Mouse (Mus musculus) adrenal gland, postnatal 25 days (tissue): Measurements from ENCODE around the gene Tmem38b. TPM values are rescaled to one million over a fixed set of nuclear protein-coding genes. Genes with fewer than 3 reads are reported as not detected.

Experiments
- DNase-seq: peaks from one replicate; pipeline ENCODE4 v3.0.0; 2021; ENCODE audit warnings: mixed read lengths
- total RNA-seq: library from RNA; stranded (reverse); gene quantifications from 2 replicates; pipeline ENCODE4 v1.2.3, GENCODE M21; 2021

The Tmem38b gene
- total RNA-seq, 1 experiment from 2014 or later: 30.8 TPM

- DNase-seq: no peak
These were observed 58.8 kb downstream of the Tmem38b start for GRCm38 (mm10) chr4:53884351-53885245.

GRCm38 (mm10) chr4:53886342-53887088 lies 60.7 kb downstream of the Tmem38b start:
- DNase-seq: no peak

- no peak for DNase-seq
These were observed 69.5 kb downstream of the Tmem38b start for GRCm38 (mm10) chr4:53895335-53895734.

- no peak for DNase-seq
These were observed 70.4 kb downstream of the Tmem38b start for GRCm38 (mm10) chr4:53896150-53896833.

- peak; percentile 49 for DNase-seq
These were observed 74.6 kb downstream of the Tmem38b start for GRCm38 (mm10) chr4:53900386-53900971.

GRCm38 (mm10) chr4:53904335-53904734 lies 78.5 kb downstream of the Tmem38b start:
- no peak for DNase-seq

GRCm38 (mm10) chr4:53905537-53905936 lies 79.7 kb downstream of the Tmem38b start:
- no peak for DNase-seq

GRCm38 (mm10) chr4:53907071-53907470 lies 81.2 kb downstream of the Tmem38b start:
- no peak for DNase-seq

Other genes starting within 250 kb of the Tmem38b start
- gene Fsd1l, start 194.6 kb upstream of the Tmem38b start, total RNA-seq: 7.1 and 10.2 TPM in 2 replicates
- gene Fktn, start 112.0 kb upstream of the Tmem38b start, total RNA-seq: 16.7 and 17.9 TPM in 2 replicates
- gene Tal2, start 46.3 kb upstream of the Tmem38b start, total RNA-seq: not detected in 2 replicates